Mouse (Mus musculus) heart, postnatal 4 days (tissue): ENCODE results near the gene Afap1. TPM values are rescaled to one million over a fixed set of nuclear protein-coding genes. Genes with fewer than 3 reads are reported as not detected.
A peak's percentile ranks its signal among the peaks of the same experiment; 100 is the strongest.

Experiments used
- DNase-seq: peaks from one replicate; pipeline ENCODE4 v3.0.0; 2021
- total RNA-seq, 2 experiments: library from RNA; stranded (reverse); gene quantifications; 2 replicates each; pipeline ENCODE4 v1.2.3; 2021

Gene Afap1
- 10 to 100 TPM; 45.2 to 45.9 TPM for total RNA-seq

DNA sequence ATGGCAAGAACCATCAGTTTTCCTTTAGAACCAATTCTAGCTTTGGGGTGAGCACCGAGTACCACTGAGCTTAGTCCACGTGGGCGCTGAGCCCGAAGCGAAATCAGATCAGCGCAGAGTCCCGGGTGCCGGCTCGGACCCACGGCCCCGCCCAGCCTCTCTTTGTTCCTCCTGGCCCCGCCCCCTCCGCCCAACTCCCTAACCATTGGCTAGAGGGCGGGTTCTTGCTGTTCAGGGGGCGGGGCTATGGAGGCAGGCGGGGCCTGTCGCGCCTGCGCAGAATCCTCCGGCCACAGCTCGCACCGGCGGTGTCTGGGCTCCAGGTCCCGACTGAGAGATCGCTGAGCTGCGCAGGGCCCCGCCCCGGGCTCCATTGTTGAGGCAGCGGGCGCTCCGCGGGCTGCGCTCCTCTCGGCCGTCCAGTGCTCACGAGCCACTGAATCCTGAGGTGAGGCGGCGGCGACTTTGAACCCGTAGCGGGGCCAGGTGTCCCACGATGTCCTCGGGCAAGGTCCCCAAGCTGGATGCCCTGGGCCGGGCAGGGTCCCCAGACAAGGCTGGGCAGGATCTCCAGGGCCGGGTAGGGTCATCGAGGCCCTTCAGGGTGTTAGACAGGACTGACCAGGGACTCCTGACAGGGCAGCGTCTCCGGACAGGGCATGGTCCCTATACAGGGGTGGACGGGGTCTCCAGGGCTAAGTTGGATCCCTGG, at the start of gene Afap1:
Gene Afap1 (plus strand): TSS at position 227 of the 712 bp plus-strand sequence.
- DNase-seq: peak; percentile 100

GRCm38 (mm10) chr5:35851485-35851884, 41.6 kb upstream of the Afap1 start:
- no peak for DNase-seq

DNA sequence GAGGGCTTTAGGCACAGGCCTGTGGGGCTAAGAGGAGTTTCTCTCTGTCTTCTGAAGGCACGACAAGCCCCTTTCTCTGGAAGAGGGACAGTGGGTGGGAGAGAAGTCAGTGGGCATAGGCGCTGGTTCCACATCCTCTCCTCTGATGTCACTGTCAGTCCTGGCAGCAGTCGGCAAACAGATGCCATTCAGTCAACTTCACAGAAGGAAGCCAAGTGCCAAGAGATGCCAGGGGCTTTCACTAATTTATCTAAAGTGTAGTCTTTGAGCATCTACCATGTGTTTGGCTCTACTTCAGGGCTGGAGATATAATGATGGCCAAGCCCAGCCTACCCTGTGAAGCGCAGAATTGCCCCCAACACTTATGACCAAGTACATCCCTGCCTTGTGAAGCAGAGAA, 39.7 kb upstream of the Afap1 start:
- DNase-seq: no peak

DNA sequence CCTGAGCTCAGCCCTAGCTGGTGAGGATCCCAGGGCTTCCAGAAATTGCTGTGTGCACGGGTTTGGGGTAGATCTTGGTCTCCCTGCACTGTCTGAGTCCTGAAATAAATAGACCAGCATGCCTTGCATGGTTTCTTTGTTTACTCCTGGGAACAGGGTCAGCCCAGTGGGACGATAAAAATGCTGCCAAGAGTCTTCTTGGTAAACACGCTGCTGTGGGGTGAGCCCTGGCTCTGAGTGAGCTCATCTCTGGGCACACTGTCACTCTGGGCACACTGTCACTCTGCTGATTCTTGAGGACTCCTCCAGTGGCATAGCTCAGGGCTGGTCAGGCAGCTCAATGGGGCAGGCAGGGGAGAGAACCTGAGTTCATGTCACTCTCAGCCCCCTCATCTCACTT, 36.9 kb upstream of the Afap1 start:
- no peak for DNase-seq

GRCm38 (mm10) chr5:35858069-35858468, 35.0 kb upstream of the Afap1 start:
- DNase-seq: peak; percentile 82

DNA sequence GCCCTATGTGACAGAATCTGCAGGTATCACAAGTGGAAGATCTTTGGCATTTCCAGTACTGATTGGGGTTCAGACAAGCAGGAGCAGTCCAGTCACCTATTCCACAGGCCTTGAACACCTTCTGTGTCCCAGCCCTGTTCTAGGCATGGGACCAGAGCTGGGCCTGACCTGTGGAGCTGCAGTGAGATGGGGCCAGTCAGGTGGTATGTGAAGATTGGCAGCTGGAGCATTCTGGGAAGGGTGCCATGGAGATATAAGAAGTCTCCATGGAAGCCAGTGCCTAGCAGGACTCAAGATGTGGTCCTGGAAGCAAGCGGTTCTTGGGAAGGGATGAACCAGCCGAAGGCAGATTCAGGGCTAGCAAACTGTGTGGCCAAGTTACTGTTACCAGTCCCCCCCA, 31.7 kb upstream of the Afap1 start:
- DNase-seq: no peak

GRCm38 (mm10) chr5:35869973-35870372, 23.1 kb upstream of the Afap1 start:
- DNase-seq: no peak

- peak; percentile 79 for DNase-seq
Observed at GRCm38 (mm10) chr5:35870408-35871012, 22.6 kb upstream of the Afap1 start.

- no peak for DNase-seq
Observed at GRCm38 (mm10) chr5:35873382-35873781, 19.7 kb upstream of the Afap1 start.

DNA sequence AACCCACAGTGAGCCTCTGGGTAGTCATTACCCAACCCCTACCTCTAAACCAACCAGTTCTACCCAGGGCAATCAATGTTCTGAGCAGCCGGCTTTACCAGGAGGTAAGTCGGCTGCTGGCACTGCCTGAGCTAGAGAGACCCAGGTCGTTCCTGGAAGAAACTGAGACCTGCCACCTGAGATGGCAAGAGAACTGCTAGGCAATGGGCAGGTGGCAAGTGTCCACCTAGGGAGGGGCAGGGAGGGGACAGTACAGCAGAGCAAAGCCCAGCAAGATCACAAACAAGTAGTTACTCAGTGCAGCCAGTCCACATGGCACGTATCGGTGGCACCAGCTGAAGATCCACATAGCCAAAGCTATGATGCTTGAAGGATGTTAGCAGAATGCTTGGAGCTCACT, 16.9 kb upstream of the Afap1 start:
- DNase-seq: no peak

- DNase-seq: no peak
Observed at GRCm38 (mm10) chr5:35879199-35879598, 13.9 kb upstream of the Afap1 start.

GRCm38 (mm10) chr5:35882391-35882790, 10.7 kb upstream of the Afap1 start:
- DNase-seq: no peak

DNA sequence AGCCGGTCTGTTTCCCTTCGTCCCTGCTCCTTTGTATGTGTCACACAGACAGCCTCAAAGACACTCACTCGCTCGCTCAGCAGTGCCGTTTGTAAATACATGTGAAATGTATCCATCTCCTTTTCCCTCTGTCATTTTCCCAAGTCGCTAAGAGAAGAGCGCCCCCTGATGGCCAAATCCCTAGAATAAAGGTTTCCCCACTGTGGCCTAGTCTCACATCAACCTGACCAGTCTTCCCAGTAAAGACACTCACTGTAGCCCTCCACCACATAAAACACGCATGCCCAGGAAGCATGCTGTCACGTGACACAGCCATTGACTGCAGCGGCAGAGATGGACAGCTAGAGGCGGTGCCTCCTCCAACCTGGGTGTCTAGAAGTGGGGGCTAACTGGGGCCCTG, 8.9 kb upstream of the Afap1 start:
- DNase-seq: peak; percentile 60

DNA sequence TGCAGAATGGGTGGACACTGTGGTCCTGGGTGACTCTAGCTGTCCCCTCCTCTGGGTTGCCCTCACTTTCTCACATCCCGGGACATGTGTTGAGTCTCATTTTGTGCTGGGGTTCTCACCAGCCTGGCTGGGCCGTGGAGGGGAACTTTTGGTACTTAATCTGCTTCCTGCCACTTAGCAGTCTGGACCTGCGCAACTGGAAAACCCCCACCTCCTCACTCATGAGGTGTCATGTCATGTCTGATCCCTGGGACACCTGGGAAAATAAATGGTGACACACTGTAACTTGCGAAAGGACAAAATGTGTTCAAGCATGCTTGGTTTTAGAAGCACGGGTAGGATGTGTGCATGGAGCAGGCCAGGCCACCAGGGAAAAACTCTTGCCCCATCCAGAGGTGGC, 8.4 kb upstream of the Afap1 start:
- no peak for DNase-seq

DNA sequence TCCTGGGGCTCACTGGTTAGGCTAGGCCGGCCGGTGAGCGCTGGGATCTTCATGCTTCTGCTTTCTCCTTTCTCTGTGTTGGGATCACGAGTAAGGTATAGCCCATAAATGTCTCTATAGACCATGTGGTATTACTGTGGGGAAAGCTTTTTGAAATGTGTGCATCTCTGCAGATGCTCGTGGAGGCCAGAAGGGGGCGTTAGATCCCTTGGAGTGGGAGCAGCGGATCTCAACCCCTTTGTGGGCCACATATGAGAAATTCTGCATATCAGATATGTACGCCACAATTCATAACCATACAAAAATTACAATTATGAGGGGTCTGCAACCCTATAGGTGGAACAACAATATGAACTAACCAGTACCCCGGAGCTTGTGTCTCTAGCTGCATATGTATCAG, 4.2 kb upstream of the Afap1 start:
- peak; percentile 43 for DNase-seq

- no peak for DNase-seq
Observed at GRCm38 (mm10) chr5:35889641-35890040, 3.5 kb upstream of the Afap1 start.

GRCm38 (mm10) chr5:35890985-35891730, 2.0 kb upstream of the Afap1 start:
- DNase-seq: no peak

DNA sequence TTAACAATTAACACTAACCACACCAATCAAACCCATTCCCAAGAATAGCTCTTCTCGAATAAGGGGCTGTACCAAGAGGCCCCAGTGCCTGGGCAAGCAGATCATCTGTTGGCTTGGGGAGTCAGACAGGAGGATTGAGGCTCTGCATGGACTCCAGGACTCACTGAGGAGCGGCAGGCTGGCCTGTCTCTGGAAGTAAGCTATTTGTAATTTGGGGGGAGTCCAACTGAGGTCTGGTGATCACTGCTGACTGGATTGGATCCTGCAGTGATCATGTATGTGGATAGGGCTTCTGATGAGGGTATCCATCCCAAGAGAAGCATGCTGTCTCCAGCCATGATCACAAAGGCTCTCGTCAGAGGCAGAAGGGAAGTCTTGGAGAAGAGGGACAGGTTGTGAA, 756 bp upstream of the Afap1 start:
- no peak for DNase-seq

GRCm38 (mm10) chr5:35893805-35894260, 714 bp downstream of the Afap1 start:
- DNase-seq: peak; percentile 82

DNA sequence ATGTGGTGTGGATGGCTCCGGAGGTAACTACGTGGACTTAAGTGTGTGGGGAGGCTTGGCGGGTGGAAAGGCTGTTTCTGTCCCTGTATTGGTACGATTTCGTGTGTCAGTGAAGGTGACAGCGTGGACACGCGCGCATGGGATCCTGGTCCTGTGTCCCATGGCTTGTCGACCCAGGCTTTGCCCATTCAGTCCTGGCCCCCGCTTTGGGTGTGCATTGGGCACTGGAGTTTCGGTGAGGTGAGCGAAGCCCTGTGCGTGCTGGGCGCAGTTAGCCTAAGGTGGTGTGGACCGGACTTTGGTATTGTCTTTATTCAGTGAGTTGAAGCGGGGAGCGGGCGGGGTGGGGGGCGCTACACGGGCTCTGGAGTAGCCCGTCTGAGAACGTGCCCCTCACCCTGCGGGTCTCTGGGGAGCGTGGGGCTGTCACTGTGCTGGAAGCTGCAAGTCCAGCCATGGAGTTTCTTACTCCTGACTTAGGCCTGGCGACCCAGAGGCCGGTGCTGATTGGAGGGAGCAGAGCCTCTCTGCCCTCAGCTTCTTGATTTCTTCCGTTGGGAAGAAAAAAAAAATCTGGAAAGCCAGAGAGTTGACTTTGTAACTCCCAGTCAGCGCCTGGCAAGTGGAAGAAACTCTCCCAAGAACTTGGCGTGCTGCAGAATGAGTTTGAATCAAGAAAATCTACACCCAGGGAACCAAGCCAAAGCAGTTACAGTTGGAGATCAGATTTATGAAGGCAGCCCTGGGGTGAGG, 1.4 kb downstream of the Afap1 start:
- DNase-seq: peak; percentile 54

- no peak for DNase-seq
Observed at GRCm38 (mm10) chr5:35895926-35896325, 2.8 kb downstream of the Afap1 start.

DNA sequence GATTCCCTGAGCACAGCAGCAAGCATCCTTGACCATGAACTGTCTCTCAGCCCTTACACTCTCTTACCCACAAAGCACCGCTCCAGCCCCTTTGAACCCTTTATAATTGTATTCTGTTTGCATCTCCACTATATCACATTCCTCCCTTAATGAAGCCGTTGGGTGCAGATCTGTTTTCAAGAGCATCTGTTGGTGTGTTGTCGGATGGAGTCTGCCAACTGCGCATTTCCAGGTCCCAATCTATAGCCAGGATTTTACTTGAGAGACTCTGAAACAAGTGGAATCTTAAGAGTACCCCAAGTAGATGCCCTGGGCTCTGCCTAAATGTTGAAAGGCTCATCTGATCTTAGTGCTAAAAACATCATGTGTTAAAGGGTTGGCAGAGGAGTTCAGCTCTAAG, 3.4 kb downstream of the Afap1 start:
- DNase-seq: no peak

DNA sequence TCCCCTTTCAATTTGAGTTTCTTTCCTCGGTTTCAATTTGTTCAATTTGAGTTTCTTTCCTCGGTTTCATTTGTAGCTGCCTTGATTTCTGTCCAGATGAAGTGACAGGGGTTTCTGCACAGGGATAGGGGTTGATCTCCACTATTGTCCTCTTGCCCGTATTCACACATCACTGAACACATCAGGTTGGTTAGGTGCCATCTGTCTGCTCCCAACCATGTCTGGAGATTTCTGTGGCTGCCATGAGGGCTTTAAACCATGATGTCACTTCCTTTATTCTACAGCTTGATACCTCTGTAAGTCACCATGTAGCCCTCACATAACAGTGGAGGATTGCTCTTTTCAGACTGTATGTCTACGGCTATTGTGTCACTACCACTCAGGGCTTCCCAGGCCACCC, 4.0 kb downstream of the Afap1 start:
- no peak for DNase-seq
